Comparison of ENCODE assay signal across 8 mouse cellular contexts in genomic region chrX:94635961-94636563, GRCm38 (mm10). TPM values are rescaled to one million over a fixed set of nuclear protein-coding genes. Genes with fewer than 3 reads are reported as not detected.
DNase-seq lines count a peak whose midpoint lies in the region; ATAC-seq and TF ChIP-seq lines count a peak whose summit lies in the region.

Gene Gspt2 (plus strand): TSS chrX:94636069.

- TF ChIP-seq CTCF in intestine, postnatal 0 days (IDR thresholded peaks at IDR 0.05; ENCODE audit: low read depth), result no peak

- H3K27me3 ChIP-seq in intestine, postnatal 0 days (replicated peaks; ENCODE audit: control insufficient read depth, insufficient read depth, low read length), result no peaks in the 10 kb centered on the region
- H3K27me3 ChIP-seq in limb, embryonic 10.5 days (ENCODE audit: low read depth, poor library complexity, severe bottlenecking), result peaks cover 67% of the 10 kb centered on the region
- H3K27me3 ChIP-seq in midbrain, embryonic 10.5 days (ENCODE audit: low read depth, poor library complexity, severe bottlenecking), result peaks cover 67% of the 10 kb centered on the region

- H3K27ac ChIP-seq in intestine, postnatal 0 days (ENCODE audit: low read depth, low read length), result no peak within 1 kb of the TSS
- H3K27ac ChIP-seq in limb, embryonic 10.5 days, result peak within 1 kb of the TSS; percentile 79
- peak within 1 kb of the TSS; percentile 86 for H3K27ac ChIP-seq in midbrain, embryonic 10.5 days (replicated peaks)

- peak; percentile 19 for DNase-seq in gastrocnemius, adult 18-20 months (ENCODE audit: low spot score)
- DNase-seq in gastrocnemius, adult 8-10 months (ENCODE audit: low spot score in 2 of 2), result no peak
- DNase-seq in embryo, embryonic 10.5 days (ENCODE audit: low spot score), result peak; percentile 84
- no peak for DNase-seq in gonadal fat pad, adult 2 months (ENCODE audit: low read depth)
- DNase-seq in limb, embryonic 10.5 days (ENCODE audit: low spot score), result peak; percentile 67
- DNase-seq in midbrain, embryonic 10.5 days (ENCODE audit: low spot score), result peak; percentile 69
- peak; percentile 11 for DNase-seq in skeletal muscle tissue, adult 2 months (ENCODE audit: low read depth, low spot score)

- H3K9me3 ChIP-seq in intestine, postnatal 0 days (ENCODE audit: control insufficient read depth), result no peaks in the 10 kb centered on the region
- H3K9me3 ChIP-seq in limb, embryonic 10.5 days (replicated peaks), result no peaks in the 10 kb centered on the region
- no peaks in the 10 kb centered on the region for H3K9me3 ChIP-seq in midbrain, embryonic 10.5 days (replicated peaks)

- WGBS in intestine, postnatal 0 days, result 18% methylated on average over 53 of the region's 53 CpGs
- 10% methylated on average over 53 of the region's 53 CpGs for WGBS in limb, embryonic 10.5 days
- WGBS in midbrain, embryonic 10.5 days, result 16% methylated on average over 53 of the region's 53 CpGs

- H3K36me3 ChIP-seq in intestine, postnatal 0 days (ENCODE audit: control insufficient read depth, insufficient read depth), result no peaks in the 10 kb centered on the region
- H3K36me3 ChIP-seq in limb, embryonic 10.5 days, result no peaks in the 10 kb centered on the region; the same call in 1 of the 2 replicates
- H3K36me3 ChIP-seq in midbrain, embryonic 10.5 days, result 0 out of 2 replicates have a peak, but pooled peaks cover 4% of the 10 kb centered on the region

- no peaks in the 10 kb centered on the region for H3K4me1 ChIP-seq in intestine, postnatal 0 days (replicated peaks; ENCODE audit: control insufficient read depth, insufficient read depth, low read length)
- H3K4me1 ChIP-seq in limb, embryonic 10.5 days, result no peaks in the 10 kb centered on the region
- H3K4me1 ChIP-seq in midbrain, embryonic 10.5 days, result peaks cover 14% of the 10 kb centered on the region

- H3K4me2 ChIP-seq in intestine, postnatal 0 days (replicated peaks; ENCODE audit: low read depth), result peak within 1 kb of the TSS; percentile 73

- H3K4me3 ChIP-seq in intestine, postnatal 0 days (ENCODE audit: low read depth, low read length), result peak within 1 kb of the TSS; percentile 52
- H3K4me3 ChIP-seq in limb, embryonic 10.5 days, result peak within 1 kb of the TSS; percentile 65
- peak within 1 kb of the TSS; percentile 71 for H3K4me3 ChIP-seq in midbrain, embryonic 10.5 days

- ATAC-seq in intestine, postnatal 0 days, result peak; percentile 57

- peak within 1 kb of the TSS; percentile 34; the same call in 1 of the 2 replicates for H3K9ac ChIP-seq in intestine, postnatal 0 days (ENCODE audit: low read depth, low read length)

RNA-seq across cellular contexts. Expression of gene Gspt2, which starts in this region (rescaled TPM):
- total RNA-seq in gastrocnemius, adult 18-20 months (2021), result under 1 TPM; 0.32 to 0.33 TPM
- under 1 TPM; 0.12 to 0.56 (median 0.38) TPM for total RNA-seq in gastrocnemius, adult 8-10 months (2022)
- polyA plus RNA-seq in gonadal fat pad, adult 2 months (2012; rRNA removed), result 27.5 and 33.0 TPM in 2 replicates
- 1.4 and 1.5 TPM in 2 replicates for polyA plus RNA-seq in intestine, postnatal 0 days (2015; fragmentation: Nextera tagmentation; extraction: Ambion mirVana)
- polyA plus RNA-seq in limb, embryonic 10.5 days (2016; fragmentation: Nextera tagmentation; extraction: Ambion mirVana), result 8.0 and 9.1 TPM in 2 replicates
- 11.0 and 12.0 TPM in 2 replicates for polyA plus RNA-seq in midbrain, embryonic 10.5 days (2016; fragmentation: Nextera tagmentation; extraction: Ambion mirVana)

Comparison
In these comparisons a context has a peak if more than half of its experiments do, and no peak if none do; other contexts are left out.
1. Peak in DNase-seq in gastrocnemius, adult 18-20 months; RNA of the gene not detected or under 1 TPM.
2. DNase-seq: peak in embryo, embryonic 10.5 days (single experiment), limb, embryonic 10.5 days (single experiment), midbrain, embryonic 10.5 days (single experiment) and skeletal muscle tissue, adult 2 months (single experiment); none in gastrocnemius, adult 8-10 months (0 of 2) and gonadal fat pad, adult 2 months (single experiment).
3. Peak in every context shown above with its lines, with median percentiles within 50 percentile points of each other: H3K4me3 ChIP-seq.